ENCODE assay signal across 10 mouse cellular contexts in genomic region chr8:58912840-58913639, GRCm38 (mm10). TPM values are rescaled to one million over a fixed set of nuclear protein-coding genes. Genes with fewer than 3 reads are reported as not detected.
DNase-seq lines count a peak whose midpoint lies in the region; ATAC-seq lines count a peak whose summit lies in the region.
"Had no signal": no experiment of that assay in that cellular context is flagged by ENCODE, and none has a peak within 500 bp of the region (broad histone marks: within the 10 kb centered on the region; RNA-seq: fewer than 3 reads in every experiment).

No protein-coding gene starts in this region.

- H3K4me1 ChIP-seq in heart, embryonic 11.5 days (ENCODE audit: control insufficient read depth, insufficient read depth, low read length) = no peaks in the 10 kb centered on the region
- H3K4me1 ChIP-seq in midbrain, embryonic 14.5 days (ENCODE audit: control insufficient read depth, insufficient read depth, low read length) = 0 out of 2 replicates have a peak, but pooled peaks cover 7% of the 10 kb centered on the region

- H3K36me3 ChIP-seq in heart, embryonic 11.5 days (ENCODE audit: control insufficient read depth, insufficient read depth, low read length) = no peaks in the 10 kb centered on the region
- no peaks in the 10 kb centered on the region for H3K36me3 ChIP-seq in midbrain, embryonic 14.5 days (ENCODE audit: control insufficient read depth, insufficient read depth, low read length)

- no peak overlapping the region for H3K27ac ChIP-seq in heart, embryonic 11.5 days (ENCODE audit: low read depth, low read length)
- peak overlapping the region; percentile 75 for H3K27ac ChIP-seq in midbrain, embryonic 14.5 days (replicated peaks; ENCODE audit: low read depth, low read length)

- peak overlapping the region; percentile 60 for H3K4me3 ChIP-seq in heart, embryonic 11.5 days (ENCODE audit: low read depth, low read length)
- H3K4me3 ChIP-seq in midbrain, embryonic 14.5 days (replicated peaks; ENCODE audit: low read depth, low read length) = peak overlapping the region; percentile 66

- no peak for DNase-seq in heart, adult 8-10 months (ENCODE audit: low spot score)
- peak; percentile 12 for DNase-seq in cerebellum, adult 11-12 months
- DNase-seq in forelimb bud, embryonic 11.5 days (ENCODE audit: low read depth, low spot score) = peak; percentile 50
- DNase-seq in kidney, postnatal 4 days = peak; percentile 39 to 51
- peak; percentile 70 for DNase-seq in midbrain, embryonic 14.5 days
- no peak for DNase-seq in adrenal gland, adult 18-20 months (ENCODE audit: low spot score in 2 of 2)

- no peaks in the 10 kb centered on the region for H3K9me3 ChIP-seq in heart, embryonic 11.5 days (replicated peaks; ENCODE audit: control insufficient read depth, low read length)
- no peaks in the 10 kb centered on the region for H3K9me3 ChIP-seq in midbrain, embryonic 14.5 days (ENCODE audit: control insufficient read depth, low read length)

- H3K27me3 ChIP-seq in heart, embryonic 11.5 days (ENCODE audit: control insufficient read depth, insufficient read depth, low read length) = peaks cover 9% of the 10 kb centered on the region; the same call in 1 of the 2 replicates
- H3K27me3 ChIP-seq in midbrain, embryonic 14.5 days (ENCODE audit: control insufficient read depth, insufficient read depth, low read length) = no peaks in the 10 kb centered on the region
- H3K27me3 ChIP-seq: CH12.LX had no signal

- WGBS in heart, embryonic 11.5 days (ENCODE audit: insufficient replicate concordance) = 2% methylated on average over 30 of the region's 30 CpGs
- 3% methylated on average over 30 of the region's 30 CpGs for WGBS in midbrain, embryonic 14.5 days

- peak overlapping the region; percentile 49; the same call in 1 of the 2 replicates for H3K9ac ChIP-seq in heart, embryonic 11.5 days (ENCODE audit: low read depth, low read length)
- H3K9ac ChIP-seq in midbrain, embryonic 14.5 days (replicated peaks; ENCODE audit: low read length) = peak overlapping the region; percentile 72

- peak; percentile 65; the same call in 1 of the 2 replicates for ATAC-seq in heart, embryonic 11.5 days (replicated peaks; ENCODE audit: insufficient number of reproducible peaks, low FRiP score, low TSS enrichment)
- peak; percentile 75 for ATAC-seq in midbrain, embryonic 14.5 days (ENCODE audit: low FRiP score, low TSS enrichment)
- no peak for ATAC-seq in megakaryocyte-erythroid progenitor cell, adult 5-6 weeks (replicated peaks; ENCODE audit: low FRiP score, low TSS enrichment, poor library complexity, severe bottlenecking)

- peak overlapping the region; percentile 99 for H3K4me2 ChIP-seq in heart, embryonic 11.5 days
- peak overlapping the region; percentile 69 for H3K4me2 ChIP-seq in midbrain, embryonic 14.5 days (ENCODE audit: low read length)

RNA-seq across cellular contexts. Expression of gene Galntl6, which starts 0.6 kb away (rescaled TPM):
- 0.14 and 0.21 TPM in 2 replicates for polyA plus RNA-seq in heart, embryonic 11.5 days (2014; fragmentation: Nextera tagmentation; extraction: Ambion mirVana)
- not detected for total RNA-seq in heart, adult 8-10 months (2022)
- 9.1 and 11.0 TPM in 2 replicates for polyA plus RNA-seq in midbrain, embryonic 14.5 days (2014; fragmentation: Nextera tagmentation; extraction: Ambion mirVana)
- total RNA-seq in megakaryocyte-erythroid progenitor cell, adult 5-6 weeks (2014; fragmentation: Nextera tagmentation) = not detected in 2 replicates
- total RNA-seq in megakaryocyte-erythroid progenitor cell, adult 5-6 weeks (2017) = not detected in 2 replicates
- under 1 TPM in 1 of 2 experiments, not detected in 1; 0.51 TPM for total RNA-seq in adrenal gland, adult 18-20 months (2021)
- total RNA-seq: CH12.LX had no signal
- polyA plus RNA-seq: small intestine, adult 2 months had no signal

RNA-seq across cellular contexts. Expression of gene BC030500, which starts 1.5 kb away (rescaled TPM):
- polyA plus RNA-seq in heart, embryonic 11.5 days (2014; fragmentation: Nextera tagmentation; extraction: Ambion mirVana) = 0.18 TPM in 1 of 2 replicates, not detected in the other
- total RNA-seq in heart, adult 8-10 months (2022) = not detected
- 8.9 and 15.7 TPM in 2 replicates for polyA plus RNA-seq in midbrain, embryonic 14.5 days (2014; fragmentation: Nextera tagmentation; extraction: Ambion mirVana)
- not detected in 2 replicates for total RNA-seq in megakaryocyte-erythroid progenitor cell, adult 5-6 weeks (2014; fragmentation: Nextera tagmentation)
- total RNA-seq in megakaryocyte-erythroid progenitor cell, adult 5-6 weeks (2017) = not detected in 2 replicates
- total RNA-seq in adrenal gland, adult 18-20 months (2021) = not detected
- total RNA-seq: CH12.LX had no signal
- polyA plus RNA-seq: small intestine, adult 2 months had no signal

Comparison
In these comparisons a context has a peak if more than half of its experiments do, and no peak if none do; other contexts are left out.
1. DNase-seq: peak in cerebellum, adult 11-12 months (single experiment), forelimb bud, embryonic 11.5 days (single experiment), kidney, postnatal 4 days (2 of 2) and midbrain, embryonic 14.5 days (single experiment); none in heart, adult 8-10 months (single experiment) and adrenal gland, adult 18-20 months (0 of 2).